Mouse (Mus musculus) stomach, embryonic 14.5 days (tissue): ENCODE results near the gene Inppl1. TPM values are rescaled to one million over a fixed set of nuclear protein-coding genes. Genes with fewer than 3 reads are reported as not detected.

Source experiments
- ATAC-seq: fragments of 200-750 bp; cut with Nextera tagmentation; 2 replicates; pipeline ENCODE4 v1.8.0; 2017; ENCODE audit warnings: low read depth, moderate TSS enrichment; ENCODE audit not compliant: insufficient number of reproducible peaks, insufficient read depth, low FRiP score
- H3K27ac ChIP-seq: fragments of 300-500 bp; sonication (generic); 2 replicates; pipeline ENCODE4 v1.5.1; 2014; ENCODE audit warnings: mild to moderate bottlenecking, low read length, moderate library complexity, mixed read lengths
- H3K27me3 ChIP-seq: fragments of 300-500 bp; sonication (generic); 2 replicates; pipeline ENCODE4 v1.6.1; 2014; ENCODE audit warnings: low read length, control low read depth, mixed read lengths; ENCODE audit not compliant: control insufficient read depth, insufficient read depth
- H3K36me3 ChIP-seq: fragments of 300-500 bp; sonication (generic); 2 replicates; pipeline ENCODE4 v1.6.1; 2014; ENCODE audit warnings: mild to moderate bottlenecking, control low read depth, low read length, moderate library complexity, mixed read lengths; ENCODE audit not compliant: control insufficient read depth, insufficient read depth
- H3K4me1 ChIP-seq: fragments of 300-500 bp; sonication (generic); 2 replicates; pipeline ENCODE4 v1.6.1; 2014; ENCODE audit warnings: low read length, control low read depth, mixed read lengths; ENCODE audit not compliant: control insufficient read depth, insufficient read depth
- H3K4me2 ChIP-seq: fragments of 300-500 bp; sonication (generic); replicated peaks from 2 replicates; pipeline ENCODE4 v1.6.1; 2014; ENCODE audit warnings: low read depth, low read length, control low read depth
- H3K4me3 ChIP-seq: fragments of 300-500 bp; sonication (generic); 2 replicates; pipeline ENCODE4 v1.5.1; 2014; ENCODE audit warnings: low read depth, low read length, control low read depth
- H3K9ac ChIP-seq: fragments of 300-500 bp; sonication (generic); replicated peaks from 2 replicates; pipeline ENCODE4 v1.6.1; 2014; ENCODE audit warnings: low read depth, mild to moderate bottlenecking, control low read depth, low read length, moderate library complexity, mixed read lengths
- H3K9me3 ChIP-seq: fragments of 300-500 bp; sonication (generic); 2 replicates; pipeline ENCODE4 v1.6.1; 2016; ENCODE audit warnings: low read depth, low read length, control low read depth; ENCODE audit not compliant: control insufficient read depth
- WGBS: fragments of 180-500 bp; shearing (Covaris S2); extraction: QIAGEN DNeasy Blood & Tissue Kit; methylation state at CpG from one replicate; pipeline ENCODE4 v1.1.7; 2014; 5-methylcytosine and 5-hydroxymethylcytosine counted together
- polyA plus RNA-seq: library from polyadenylated mRNA; unstranded; fragments of >200 nt; fragmentation: Nextera tagmentation; extraction: Ambion mirVana; gene quantifications from 2 replicates; pipeline ENCODE4 v1.2.1, GENCODE M21; 2014

Gene Inppl1
- polyA plus RNA-seq, 1 experiment from 2014 or later: 21.6 TPM

DNA sequence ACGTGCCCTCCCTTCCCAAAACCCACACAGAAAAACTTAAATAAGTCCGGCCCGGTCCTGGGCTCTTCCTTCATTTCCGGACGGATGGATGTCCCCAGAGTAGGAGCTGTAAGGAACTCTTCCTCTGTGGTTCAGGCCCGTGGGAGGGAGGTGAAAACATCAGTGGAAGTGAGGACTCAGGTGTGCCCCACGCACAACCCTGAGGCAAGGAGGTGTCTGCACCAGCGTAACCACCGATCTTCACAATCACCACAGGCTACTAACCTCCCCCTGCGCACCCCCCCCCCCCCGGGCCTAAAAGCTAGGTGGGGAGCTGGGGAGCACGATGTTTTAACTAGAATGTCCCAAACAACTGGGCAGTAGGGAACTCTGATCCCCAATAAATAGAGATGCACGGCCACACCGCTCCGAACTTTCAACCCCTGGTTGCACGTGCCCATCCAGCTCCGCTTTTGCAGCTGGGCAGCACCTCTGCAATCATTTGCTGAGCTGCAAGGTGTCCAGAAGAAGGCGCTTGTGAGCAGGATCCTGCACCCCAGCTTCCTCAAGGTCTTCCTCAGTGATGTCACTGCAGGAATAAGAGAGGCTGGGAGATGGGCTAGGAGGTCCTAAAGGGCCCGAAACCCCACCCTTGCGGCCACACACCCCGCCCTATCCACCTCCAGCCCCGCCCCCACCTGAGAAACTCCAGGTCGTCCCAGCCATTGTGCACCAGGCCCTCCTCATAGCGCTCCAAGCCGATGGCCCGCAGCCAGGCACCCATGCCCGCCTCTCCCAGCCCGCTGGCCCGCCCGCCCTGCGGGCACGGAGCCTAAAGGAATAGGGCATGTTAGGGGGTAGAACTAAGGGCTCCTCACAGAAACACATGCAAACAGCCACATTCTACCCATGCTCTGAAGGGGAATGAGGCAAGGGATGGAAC, 14.9 kb downstream of the Inppl1 start:
- H3K36me3 ChIP-seq: peaks cover 38% of the 10 kb centered on the region
- H3K9ac ChIP-seq: no peak overlapping the region
- H3K9me3 ChIP-seq: no peaks in the 10 kb centered on the region
- peaks cover 34% of the 10 kb centered on the region for H3K27me3 ChIP-seq
- H3K27ac ChIP-seq: no peak overlapping the region
- H3K4me3 ChIP-seq: no peak overlapping the region
- 42% methylated on average over 32 of the region's 32 CpGs for WGBS
- no peak for ATAC-seq
- H3K4me1 ChIP-seq: peaks cover 8% of the 10 kb centered on the region; the same call in 1 of the 2 replicates
- H3K4me2 ChIP-seq: no peak overlapping the region

DNA sequence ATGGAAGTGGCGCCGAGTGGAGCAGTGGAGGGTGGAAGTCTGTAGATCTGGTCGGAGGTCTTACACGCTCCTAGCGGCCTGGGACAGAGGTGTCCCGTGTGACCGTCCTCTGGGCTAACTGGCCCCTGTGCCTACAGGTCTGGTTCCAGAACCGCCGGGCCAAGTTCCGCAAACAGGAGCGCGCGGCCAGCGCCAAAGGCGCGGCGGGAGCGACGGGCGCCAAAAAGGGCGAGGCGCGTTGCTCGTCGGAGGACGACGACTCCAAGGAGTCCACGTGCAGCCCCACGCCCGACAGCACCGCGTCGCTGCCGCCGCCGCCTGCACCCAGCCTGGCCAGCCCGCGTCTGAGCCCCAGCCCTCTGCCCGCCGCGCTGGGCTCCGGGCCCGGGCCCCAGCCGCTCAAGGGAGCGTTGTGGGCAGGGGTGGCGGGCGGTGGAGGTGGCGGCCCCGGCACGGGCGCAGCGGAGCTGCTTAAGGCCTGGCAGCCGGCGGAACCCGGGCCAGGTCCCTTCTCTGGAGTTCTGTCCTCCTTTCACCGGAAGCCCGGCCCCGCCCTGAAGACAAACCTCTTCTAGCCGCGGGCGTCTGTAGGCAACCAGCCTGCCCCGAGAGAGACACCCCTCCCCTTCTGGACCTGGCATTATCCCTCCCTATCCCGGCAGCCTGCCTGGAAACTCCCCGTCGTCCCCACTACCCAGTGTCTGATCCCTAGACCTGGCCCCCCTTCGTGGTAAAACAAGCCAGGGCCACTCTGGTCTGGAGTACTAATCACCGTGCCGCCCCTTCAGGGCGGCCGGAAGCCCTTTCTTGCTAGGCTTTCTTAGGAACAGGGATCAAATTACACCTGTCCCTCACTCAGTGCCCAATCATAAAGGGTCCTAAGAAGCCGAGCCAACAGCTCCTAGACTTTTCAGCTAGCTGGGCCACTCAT, 16.2 kb downstream of the Inppl1 start:
- Histone ChIP-seq H3K9me3 (no peaks in the 10 kb centered on the region), H3K4me3 (peak overlapping the region; percentile 42), H3K4me1 (peaks cover 11% of the 10 kb centered on the region; the same call in 1 of the 2 replicates), H3K4me2 (peak overlapping the region; percentile 91), H3K36me3 (peaks cover 26% of the 10 kb centered on the region), H3K27ac (peak overlapping the region; percentile 69), H3K27me3 (peaks cover 46% of the 10 kb centered on the region), H3K9ac (peak overlapping the region; percentile 45; the same call in 1 of the 2 replicates)
- under 1% methylated on average over 64 of the region's 71 CpGs for WGBS
- ATAC-seq: peak; percentile 88

DNA sequence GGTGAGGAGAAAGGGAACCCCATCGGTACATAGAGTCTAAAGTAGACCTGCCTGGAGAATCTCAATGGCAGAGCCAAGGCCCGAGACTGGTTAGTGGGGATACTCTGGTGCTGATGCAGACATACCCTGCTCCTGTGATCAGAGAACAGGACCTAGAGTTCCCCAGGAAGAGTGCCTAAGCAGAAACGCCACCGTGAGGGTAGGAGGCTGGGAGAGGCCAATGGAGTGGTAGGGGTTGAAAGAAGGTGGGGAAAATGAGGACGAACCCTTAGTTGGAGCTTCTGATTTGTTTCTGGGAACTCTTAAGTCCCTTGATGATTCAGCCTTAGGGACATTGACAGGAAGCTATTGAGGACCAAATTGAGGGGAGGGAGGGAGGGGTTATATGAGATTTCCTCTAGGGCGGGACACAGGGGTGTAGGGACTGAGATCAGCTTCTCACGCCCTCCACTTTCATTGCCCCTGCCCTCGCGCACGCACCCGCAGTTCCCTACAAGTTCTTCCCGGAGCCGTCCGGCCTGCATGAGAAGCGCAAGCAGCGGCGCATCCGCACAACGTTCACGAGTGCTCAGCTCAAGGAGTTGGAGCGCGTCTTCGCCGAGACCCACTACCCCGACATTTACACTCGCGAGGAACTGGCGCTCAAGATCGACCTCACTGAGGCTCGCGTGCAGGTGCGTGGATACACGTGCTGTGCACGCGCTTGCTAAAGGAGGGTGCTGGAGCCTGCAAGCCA, 17.6 kb downstream of the Inppl1 start:
- peak overlapping the region; percentile 91 for H3K4me2 ChIP-seq
- no peak overlapping the region; the same call in 1 of the 2 replicates for H3K9ac ChIP-seq
- H3K9me3 ChIP-seq: no peaks in the 10 kb centered on the region
- WGBS: 4% methylated on average over 35 of the region's 35 CpGs
- ATAC-seq: no peak
- no peak overlapping the region for H3K27ac ChIP-seq
- H3K27me3 ChIP-seq: peaks cover 47% of the 10 kb centered on the region
- H3K4me1 ChIP-seq: peaks cover 11% of the 10 kb centered on the region; the same call in 1 of the 2 replicates
- H3K4me3 ChIP-seq: peak overlapping the region; percentile 21
- H3K36me3 ChIP-seq: peaks cover 13% of the 10 kb centered on the region

DNA sequence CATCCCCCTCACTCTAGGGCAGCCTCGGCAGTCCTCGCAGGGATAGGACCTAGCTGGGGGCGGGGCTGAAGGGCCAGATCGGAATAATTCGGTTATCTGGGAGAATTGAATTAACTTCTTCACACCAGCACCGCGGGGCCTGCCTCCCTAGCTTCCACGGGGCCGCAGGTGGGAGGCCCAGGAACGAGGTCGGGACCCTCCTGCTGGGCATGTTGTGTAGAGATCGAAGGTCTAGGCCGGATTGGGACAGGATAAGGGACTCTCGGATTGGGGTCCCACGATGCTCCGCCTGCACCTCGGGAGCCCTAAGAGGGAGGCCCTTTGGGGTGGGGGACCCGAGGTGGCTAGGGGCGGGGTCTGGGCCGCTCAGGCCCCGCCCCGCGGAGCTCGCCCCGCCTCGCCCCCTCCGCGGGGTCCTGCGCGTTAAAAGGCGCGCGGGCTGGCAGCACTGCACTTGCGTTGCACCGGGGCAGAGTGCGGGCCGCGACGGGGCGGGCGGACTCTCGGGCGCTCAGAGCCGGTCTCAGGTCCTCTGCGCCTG, 20.1 kb downstream of the Inppl1 start, which contains the start of gene Phox2a:
Gene Phox2a, plus strand, starts transcription at position 453 of the 541 bp plus-strand sequence.
- no peak within 1 kb of the TSS for H3K27ac ChIP-seq
- no peak within 1 kb of the TSS for H3K9ac ChIP-seq
- WGBS: 2% methylated on average over 44 of the region's 45 CpGs
- H3K27me3 ChIP-seq: peaks cover 47% of the 10 kb centered on the region
- H3K4me3 ChIP-seq: peak within 1 kb of the TSS; percentile 29
- peak within 1 kb of the TSS; percentile 40 for H3K4me2 ChIP-seq
- 0 out of 2 replicates have a peak, but pooled peaks have one; percentile 11 for ATAC-seq
- no peaks in the 10 kb centered on the region for H3K9me3 ChIP-seq
- peaks cover 11% of the 10 kb centered on the region; the same call in 1 of the 2 replicates for H3K4me1 ChIP-seq
- H3K36me3 ChIP-seq: no peaks in the 10 kb centered on the region

DNA sequence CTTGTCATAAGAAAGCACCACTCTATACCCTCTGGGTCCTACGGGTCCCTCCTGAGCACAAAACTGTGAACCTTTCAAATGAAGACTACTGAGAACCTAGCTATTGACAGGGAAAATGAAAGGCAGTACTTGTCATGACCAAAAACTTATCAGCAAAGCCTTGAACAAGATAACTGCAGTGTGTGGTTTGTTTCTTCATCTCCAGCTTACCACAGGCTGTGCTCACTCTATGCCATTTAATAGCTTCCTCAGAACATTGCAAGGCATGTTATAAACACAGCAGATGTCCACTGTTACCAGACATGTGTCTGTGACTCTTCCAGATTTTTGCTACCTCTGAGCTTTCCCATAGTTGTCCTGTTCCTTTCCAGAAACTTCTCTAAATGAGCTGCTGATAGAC, 61.0 kb downstream of the Inppl1 start:
- WGBS: 93% methylated on average over 1 of the region's 1 CpGs
- Histone ChIP-seq H3K4me3 (no peak overlapping the region), H3K4me1 (peaks cover 5% of the 10 kb centered on the region; the same call in 1 of the 2 replicates), H3K36me3 (0 out of 2 replicates have a peak, but pooled peaks cover 2% of the 10 kb centered on the region), H3K27me3 (no peaks in the 10 kb centered on the region), H3K9ac (no peak overlapping the region), H3K9me3 (no peaks in the 10 kb centered on the region), H3K4me2 (no peak overlapping the region), H3K27ac (no peak overlapping the region)
- ATAC-seq: no peak

DNA sequence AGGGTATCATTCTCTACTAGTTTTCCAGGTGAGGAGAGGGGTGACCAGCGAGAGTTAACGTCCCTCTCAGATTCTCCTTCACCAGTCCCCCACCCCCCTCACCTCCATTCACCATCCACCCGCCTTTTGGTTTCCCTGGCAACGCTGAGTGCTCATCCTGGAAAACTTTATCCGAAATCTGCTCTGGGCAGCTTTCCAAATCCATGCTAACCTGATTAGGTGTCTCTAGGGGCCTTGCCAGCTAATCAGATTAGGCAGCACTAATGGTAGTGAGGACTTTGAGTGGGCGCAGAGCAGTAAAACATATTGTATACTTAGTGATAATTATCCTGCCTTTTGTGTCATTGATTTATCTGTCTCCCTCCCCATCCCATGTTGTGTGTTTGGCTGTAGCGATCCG, 65.3 kb downstream of the Inppl1 start:
- Histone ChIP-seq H3K9ac (no peak overlapping the region), H3K36me3 (no peaks in the 10 kb centered on the region), H3K9me3 (no peaks in the 10 kb centered on the region), H3K27me3 (no peaks in the 10 kb centered on the region), H3K4me2 (no peak overlapping the region), H3K4me1 (peaks cover 20% of the 10 kb centered on the region; the same call in 1 of the 2 replicates), H3K4me3 (no peak overlapping the region), H3K27ac (no peak overlapping the region)
- WGBS: 37% methylated on average over 8 of the region's 8 CpGs
- ATAC-seq: peak; percentile 37; the same call in 1 of the 2 replicates
